Mouse (Mus musculus) spleen, postnatal 4 days (tissue): ENCODE measurements around the gene Sh3bp4.

Source experiments
- DNase-seq, 2 experiments: peaks; one replicate each; pipeline ENCODE4 v3.0.0; 2022; ENCODE audit warnings: low spot score in 2 of 2

The Sh3bp4 gene

DNA sequence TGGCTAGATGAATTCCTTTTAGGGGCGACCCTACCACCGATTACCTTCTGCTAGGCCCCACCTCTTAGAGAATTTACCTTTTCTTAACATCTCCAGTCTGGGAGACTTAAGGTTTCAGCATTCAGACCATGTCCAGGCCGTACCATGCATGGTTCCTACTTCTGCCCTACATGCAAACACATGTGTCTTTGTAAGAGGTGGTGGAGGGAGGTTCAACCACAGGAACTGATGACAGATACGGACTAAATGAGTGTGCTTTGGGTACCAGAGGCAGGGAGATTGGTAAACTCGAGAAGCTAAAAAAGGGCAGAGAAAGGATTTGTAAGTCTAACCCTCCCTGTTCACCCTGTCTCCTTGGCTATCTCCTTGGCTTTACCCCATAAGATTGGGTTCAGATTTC lies 23.5 kb downstream of the Sh3bp4 start:
- no peak for DNase-seq

DNA sequence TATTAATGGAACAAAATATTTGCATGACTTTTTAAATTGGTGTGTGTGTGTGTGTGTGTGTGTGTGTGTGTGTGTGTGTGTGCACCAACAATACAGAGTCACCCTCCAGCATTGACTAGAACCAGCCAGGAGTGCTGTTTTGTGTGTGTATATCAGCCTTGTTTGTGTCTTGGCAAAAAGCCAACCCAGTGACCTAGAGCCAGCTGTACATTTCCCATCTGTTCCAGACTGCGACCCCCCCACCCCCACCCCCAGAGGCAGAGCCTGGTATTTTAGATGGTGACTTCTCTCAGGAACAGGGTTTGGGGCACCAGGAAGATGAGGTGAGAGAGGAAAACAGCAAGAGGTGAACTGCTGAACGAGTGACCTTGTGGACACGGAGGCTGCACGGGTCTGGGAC lies 24.2 kb downstream of the Sh3bp4 start:
- DNase-seq, result no peak

- no peak for DNase-seq
Measured at GRCm38 (mm10) chr1:89095642-89096424, 25.6 kb downstream of the Sh3bp4 start.

GRCm38 (mm10) chr1:89102231-89103003 lies 32.2 kb downstream of the Sh3bp4 start:
- no peak for DNase-seq

- no peak for DNase-seq
Measured at GRCm38 (mm10) chr1:89103004-89103263, 32.7 kb downstream of the Sh3bp4 start.

GRCm38 (mm10) chr1:89103505-89103904 lies 33.3 kb downstream of the Sh3bp4 start:
- no peak for DNase-seq

DNA sequence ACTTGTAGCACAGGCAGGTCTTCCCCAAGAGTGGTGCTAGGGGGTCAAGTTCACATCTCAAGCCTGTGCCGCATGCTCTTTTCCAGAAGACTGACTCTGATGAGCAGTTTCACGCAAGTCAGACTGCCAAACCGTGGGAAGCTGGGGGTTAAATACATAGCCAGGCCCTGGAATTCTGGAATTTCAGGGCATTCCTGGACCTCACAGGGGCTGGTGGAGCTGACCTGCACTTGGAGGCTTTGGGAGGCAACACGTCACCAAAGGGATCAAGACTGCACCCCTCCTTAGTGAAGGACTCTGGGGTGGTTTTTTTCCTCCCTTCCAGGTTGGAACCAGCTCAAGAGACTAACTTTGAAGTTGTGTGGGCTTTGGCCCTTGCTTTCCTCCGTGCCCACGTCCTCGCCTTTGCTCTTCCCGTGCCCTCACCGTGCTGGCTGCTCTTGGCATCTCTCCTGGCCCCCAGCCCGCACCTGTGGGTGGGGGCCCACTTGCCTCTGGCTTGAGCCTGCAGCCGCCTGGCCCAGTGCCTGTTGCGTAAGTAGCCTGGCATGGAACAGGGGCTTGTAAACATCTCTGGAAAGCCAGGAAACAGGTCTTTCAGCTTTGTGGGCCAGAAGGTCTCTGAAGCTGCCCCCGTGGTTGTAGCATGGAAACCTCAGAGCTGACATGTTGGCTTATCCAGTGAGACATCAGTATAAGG lies 34.0 kb downstream of the Sh3bp4 start:
- DNase-seq, result no peak

DNA sequence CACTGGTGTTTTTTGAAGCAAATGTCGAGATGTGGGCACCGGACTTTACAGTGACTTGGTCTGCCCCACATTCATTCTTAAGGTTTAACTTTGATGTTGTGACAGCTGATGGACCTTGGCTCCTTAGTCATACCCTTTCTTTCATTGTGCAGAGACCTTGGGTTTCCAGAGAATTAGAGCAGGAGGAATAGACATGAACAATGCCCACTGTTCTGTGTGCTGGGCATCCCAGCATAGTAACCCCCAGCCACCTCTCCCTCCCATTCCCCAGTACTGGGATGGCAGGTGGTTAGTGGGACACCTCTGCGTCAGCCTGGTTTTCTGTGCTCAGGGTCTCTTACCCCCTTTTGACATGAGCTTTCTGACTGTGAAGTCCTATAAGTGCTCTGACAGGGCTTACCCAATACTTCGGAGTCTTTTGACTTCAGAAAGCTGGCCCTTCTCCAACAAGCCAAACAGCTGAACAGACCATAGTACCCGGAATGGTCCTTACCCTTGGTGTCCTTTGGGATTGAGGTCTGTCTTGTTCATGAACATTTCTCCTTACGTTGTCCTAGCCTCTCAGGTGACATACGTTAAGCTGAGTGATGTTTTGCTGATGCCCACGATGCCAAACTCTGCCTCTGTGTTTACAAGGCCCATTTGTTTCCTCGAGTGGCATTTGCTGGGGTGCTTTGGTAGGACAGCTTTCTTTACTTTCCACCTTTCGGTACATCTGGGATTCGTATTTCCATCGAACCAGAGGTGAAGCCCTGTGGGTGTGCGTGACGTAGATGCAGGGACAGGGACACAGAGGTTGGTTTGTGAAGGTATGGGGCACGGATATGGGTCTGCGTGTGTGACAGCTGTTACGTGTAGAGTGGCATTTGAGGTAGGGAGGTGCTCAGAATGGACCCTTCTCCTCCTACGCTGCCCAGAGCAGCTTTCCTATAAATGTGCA lies 35.9 kb downstream of the Sh3bp4 start:
- no peak for DNase-seq

DNA sequence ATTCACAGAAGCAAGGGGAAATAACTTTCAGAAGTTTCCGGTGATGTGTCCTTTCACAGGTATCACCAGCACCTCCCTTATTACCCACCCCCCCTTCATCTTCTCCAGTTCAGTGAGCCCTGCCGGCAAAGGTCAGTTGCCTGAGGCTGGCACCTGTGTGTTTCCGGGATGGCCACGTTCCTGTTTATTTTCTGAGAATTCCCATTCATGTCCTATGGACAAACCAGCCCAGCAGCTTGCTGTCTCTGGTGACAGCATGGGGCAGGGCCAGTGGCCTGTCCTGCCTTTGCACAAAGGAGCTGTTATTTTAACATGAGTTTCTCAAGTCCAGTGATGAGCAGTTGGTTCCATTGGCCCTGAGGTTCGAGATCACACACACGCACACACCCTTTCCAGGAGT lies 37.3 kb downstream of the Sh3bp4 start:
- no peak for DNase-seq

- DNase-seq, result no peak
Measured at GRCm38 (mm10) chr1:89108340-89108896, 38.2 kb downstream of the Sh3bp4 start.

GRCm38 (mm10) chr1:89109767-89110166 lies 39.6 kb downstream of the Sh3bp4 start:
- DNase-seq, result no peak

DNA sequence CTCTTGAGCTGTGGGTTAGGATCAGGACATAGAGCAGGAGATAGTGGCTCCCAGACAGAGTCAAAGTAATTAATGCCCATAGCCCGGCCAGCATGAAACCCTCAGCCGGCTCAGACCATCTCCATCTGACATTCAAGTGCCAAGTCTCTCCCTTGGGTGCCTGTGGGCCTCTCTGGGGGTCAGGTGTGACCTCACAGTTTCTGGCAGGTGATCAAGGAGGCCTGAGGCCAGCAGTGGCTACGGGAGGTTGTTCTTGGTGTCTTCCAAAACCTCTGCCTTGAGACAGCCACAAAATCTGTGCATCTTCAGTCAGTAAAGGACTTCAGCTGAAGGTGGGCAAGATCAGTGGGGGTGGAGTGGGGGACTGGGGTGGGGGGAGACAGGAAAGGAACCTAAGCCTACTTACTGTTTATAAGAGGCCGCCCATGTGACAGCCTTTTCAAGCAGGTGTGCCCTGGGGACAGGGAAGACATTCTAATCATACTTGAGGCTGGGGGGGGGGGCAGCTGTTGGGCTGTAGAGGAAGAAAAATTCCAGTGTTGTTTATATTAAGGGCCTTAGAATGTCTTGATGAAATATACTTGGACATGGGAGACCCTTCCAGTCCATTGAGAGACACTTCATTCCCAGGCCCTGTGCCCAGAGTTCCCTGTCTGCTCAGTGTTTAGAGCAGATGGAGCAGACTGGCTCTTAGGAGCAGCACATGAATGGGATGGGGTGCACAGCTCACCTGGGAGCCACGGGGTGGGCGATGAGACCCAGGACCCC lies 40.7 kb downstream of the Sh3bp4 start:
- DNase-seq, result no peak

GRCm38 (mm10) chr1:89112544-89112943 lies 42.3 kb downstream of the Sh3bp4 start:
- no peak for DNase-seq

DNA sequence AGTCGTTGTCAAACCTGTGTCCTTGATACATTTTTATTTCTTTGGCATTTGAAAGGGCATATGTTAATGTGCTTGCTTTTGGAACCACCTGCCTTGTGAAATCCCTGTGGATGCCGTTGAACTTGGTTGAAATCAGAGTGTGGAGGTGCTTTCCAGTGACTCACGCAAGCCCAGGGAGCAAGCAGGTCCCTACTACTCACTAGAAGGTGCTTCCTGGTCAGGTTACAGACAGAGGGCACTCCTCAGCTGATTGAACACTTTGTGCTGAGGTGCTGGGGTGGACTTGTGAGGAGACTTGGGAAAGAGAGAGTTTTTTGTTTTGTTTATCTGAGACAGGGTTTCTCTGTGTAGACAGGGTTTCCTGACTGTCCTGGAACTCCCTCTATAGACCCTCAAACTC lies 43.5 kb downstream of the Sh3bp4 start:
- no peak for DNase-seq

- no peak for DNase-seq
Measured at GRCm38 (mm10) chr1:89117062-89117461, 46.8 kb downstream of the Sh3bp4 start.

- DNase-seq, result no peak
Measured at GRCm38 (mm10) chr1:89118076-89118475, 47.9 kb downstream of the Sh3bp4 start.

- no peak for DNase-seq
Measured at GRCm38 (mm10) chr1:89118836-89119235, 48.6 kb downstream of the Sh3bp4 start.

GRCm38 (mm10) chr1:89120290-89120689 lies 50.1 kb downstream of the Sh3bp4 start:
- DNase-seq, result no peak

DNA sequence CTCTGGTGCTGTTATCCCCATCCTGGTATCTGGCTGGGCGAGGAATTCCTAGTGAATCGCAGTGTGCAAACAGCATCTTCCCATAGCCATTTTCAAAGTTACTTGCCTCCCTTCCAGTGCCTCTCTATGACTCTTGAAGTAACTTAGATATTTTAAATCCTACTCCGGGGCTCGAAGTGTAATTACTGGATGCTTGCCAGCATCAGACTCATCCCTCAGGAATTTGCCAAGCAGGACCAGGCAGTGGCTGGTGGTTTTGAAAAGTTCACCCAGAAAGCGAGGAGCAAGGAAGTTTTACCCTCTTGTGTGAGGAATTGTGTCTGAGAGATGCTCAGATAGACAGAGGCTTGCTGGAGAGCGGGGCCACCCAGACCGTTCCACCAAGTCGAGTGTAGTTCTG lies 51.3 kb downstream of the Sh3bp4 start:
- no peak for DNase-seq

- DNase-seq, result no peak
Measured at GRCm38 (mm10) chr1:89122376-89122775, 52.2 kb downstream of the Sh3bp4 start.

- no peak for DNase-seq
Measured at GRCm38 (mm10) chr1:89124076-89124475, 53.9 kb downstream of the Sh3bp4 start.
